Mouse (Mus musculus): ENCODE measurements at regions not wholly inside any gene's neighbourhood (a gene's known extent, or its start where the extent isn't known, plus 50 kb on each side); places are given as distances from the start of the nearest gene placed in this dataset.

DNA sequence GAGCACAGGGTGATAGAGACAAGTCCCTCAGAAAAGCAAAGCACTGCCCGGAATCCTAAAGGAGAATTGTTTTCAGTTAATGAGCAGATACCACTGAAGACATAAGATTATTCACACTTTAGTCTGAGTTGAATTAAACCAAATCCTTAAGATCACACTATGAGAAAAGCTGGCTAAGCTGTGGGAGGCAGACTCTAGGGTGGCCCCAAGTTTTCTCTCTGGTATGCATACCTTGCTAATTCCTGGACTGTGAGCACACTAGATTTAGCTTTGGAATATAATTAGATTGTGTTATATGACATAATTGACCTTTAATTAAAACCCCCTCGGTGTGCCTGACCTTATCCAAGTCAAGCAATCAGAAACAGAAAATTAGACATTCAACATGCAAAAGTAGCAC lies 247.3 kb downstream of the Akain1 start:
- no peak overlapping the region for H3K4me3 ChIP-seq
- no peak overlapping the region for H3K27ac ChIP-seq
- TF ChIP-seq CTCF (conservative IDR thresholded peaks at IDR 0.05): no peak
- no peak for DNase-seq (ENCODE audit: low spot score in 2 of 2)

DNA sequence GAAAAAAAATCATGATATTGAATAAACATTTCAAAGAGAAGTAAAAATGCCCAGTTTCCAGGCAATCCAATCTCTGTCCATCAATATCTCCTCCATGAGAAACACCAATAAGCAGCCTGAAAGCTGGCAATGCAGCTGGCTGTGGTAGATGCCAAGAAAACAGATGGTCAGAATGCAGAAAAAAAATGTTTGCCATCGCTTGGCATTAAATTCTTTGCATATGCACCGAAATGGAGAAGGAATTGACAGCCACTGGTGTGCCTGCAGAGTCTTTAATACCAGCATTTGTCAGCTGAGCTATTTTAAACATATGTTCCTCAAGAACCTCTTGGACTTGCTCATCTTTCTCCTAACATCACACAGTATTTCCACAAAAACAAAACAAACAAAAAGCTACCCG lies 256.2 kb downstream of the Akain1 start:
- Histone ChIP-seq H3K27ac (peak overlapping the region; percentile 43; the same call in 1 of the 2 replicates), H3K4me3 (no peak overlapping the region)
- TF ChIP-seq CTCF (conservative IDR thresholded peaks at IDR 0.05): no peak
- peak; percentile 60 to 82 for DNase-seq (ENCODE audit: low spot score in 2 of 2)

DNA sequence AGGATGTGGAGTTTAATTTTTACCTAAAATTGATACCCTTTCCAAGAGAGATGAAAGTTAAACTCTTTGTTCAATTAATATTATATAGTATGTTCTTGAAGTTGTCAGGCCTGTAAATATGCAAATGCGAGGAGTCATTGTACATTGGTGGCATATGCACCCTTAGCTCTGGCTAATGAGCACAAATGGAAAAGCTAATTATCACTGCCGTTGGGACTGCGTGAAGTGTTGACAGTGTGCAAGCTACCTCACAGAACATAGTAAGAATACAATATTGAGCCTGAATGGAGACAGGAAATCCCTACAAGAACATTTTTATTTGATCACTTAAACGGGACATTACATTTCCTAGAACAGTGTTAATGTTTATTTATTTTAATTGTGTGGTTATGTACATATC lies 241.5 kb upstream of the Dlgap1 start:
- Histone ChIP-seq H3K27ac (no peak overlapping the region), H3K4me3 (no peak overlapping the region)
- TF ChIP-seq CTCF (conservative IDR thresholded peaks at IDR 0.05): no peak
- DNase-seq (ENCODE audit: low spot score in 2 of 2): no peak

DNA sequence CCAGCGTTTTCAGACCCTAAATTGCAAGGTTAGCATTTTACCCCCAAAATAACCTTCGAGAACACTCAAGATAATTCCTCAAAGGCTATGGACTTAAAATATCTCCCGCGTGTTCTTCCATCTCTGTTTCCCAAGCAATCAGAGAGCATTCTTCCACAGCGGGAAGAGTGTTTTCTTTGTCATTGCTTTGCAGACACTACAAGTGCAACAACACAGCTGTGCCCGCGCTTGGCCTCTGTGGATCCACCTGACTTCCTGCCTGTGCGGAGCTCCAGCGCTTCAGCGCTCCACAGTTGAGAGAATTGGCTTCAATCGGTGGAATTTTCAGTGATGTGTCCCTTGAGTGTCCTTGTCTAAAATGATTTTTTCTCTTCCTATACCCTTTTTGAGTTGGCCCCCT lies 235.9 kb upstream of the Dlgap1 start:
- no peak for TF ChIP-seq CTCF (conservative IDR thresholded peaks at IDR 0.05)
- Histone ChIP-seq H3K27ac (no peak overlapping the region), H3K4me3 (no peak overlapping the region)
- peak in 1 of 2 experiments; percentile 4 for DNase-seq (ENCODE audit: low spot score in 2 of 2)

DNA sequence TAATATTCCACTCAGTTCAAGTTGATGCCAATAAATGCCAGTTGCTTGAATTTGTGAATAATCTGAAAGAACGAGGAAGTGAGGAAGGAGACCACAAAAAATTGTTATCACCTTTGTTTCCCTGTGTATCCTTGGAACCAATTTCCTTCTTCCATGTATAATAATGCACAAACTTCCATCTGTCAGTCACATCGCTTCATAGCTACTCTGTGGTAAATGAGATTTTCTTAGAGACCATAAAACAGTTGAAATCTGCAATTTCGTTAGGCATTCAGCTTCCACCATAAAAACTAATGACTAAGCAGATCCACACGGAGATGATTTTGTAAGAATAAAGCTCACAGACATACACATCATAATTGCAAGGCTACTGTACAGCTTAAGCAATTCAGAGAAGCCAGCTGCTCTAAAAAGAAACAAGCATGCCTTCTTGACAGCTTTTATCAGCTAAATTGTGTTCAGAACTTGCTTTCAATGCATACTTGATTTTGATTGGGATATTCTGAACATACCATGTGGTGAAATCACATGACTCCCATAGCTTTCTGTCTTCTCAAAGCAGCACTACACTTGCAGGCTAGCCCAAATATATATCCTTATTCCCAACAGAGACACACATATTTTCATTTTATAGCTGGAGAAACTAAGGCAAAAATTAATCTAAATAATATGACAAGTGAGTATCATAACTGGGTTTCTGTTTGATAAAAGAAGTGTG lies 232.3 kb upstream of the Dlgap1 start:
- no peak overlapping the region for H3K4me3 ChIP-seq
- TF ChIP-seq CTCF (conservative IDR thresholded peaks at IDR 0.05): no peak
- H3K27ac ChIP-seq: peak overlapping the region; percentile 25; the same call in 1 of the 2 replicates
- peak in 1 of 2 experiments; percentile 32 for DNase-seq (ENCODE audit: low spot score in 2 of 2)

DNA sequence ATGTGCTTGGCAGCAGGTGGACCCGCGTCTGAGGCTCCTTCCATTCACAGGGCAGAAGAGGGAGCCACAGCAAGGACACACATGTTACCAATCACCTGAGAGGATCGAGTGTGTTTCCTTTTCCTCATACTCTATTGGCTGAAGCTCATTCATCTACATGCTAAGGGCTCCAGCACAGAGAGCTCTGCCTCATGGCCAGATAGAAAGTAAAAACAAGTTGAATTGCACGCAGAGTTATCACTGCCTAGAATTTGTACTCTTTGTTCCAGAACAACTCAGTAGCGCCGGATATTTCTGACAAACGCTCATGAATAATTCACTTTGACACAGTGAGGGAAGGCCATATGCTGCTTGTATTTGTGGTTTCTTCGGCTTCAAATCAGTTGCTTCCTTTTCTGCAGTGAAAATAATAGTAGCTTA lies 199.9 kb upstream of the Dlgap1 start:
- TF ChIP-seq CTCF (conservative IDR thresholded peaks at IDR 0.05): no peak

DNA sequence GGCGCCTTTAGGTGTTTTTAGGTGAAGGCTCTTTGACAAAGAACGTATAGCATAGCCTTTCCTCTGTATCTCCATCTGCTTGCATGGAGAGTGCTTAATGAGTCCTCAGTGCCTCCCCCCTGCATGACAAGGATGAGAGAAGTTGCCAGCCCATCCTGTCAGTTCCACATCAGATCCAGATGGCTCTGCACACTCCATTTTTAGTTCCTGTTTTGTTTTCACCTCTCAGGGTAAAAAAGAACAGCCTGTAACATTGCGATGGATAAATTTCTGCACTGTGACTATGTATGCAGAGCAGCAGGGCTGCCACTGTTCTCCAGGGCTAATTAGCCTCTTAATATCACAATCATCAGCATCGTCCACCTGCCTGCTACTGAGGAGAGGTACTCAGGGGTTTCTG lies 198.8 kb upstream of the Dlgap1 start:
- peak; percentile 70 to 86 for DNase-seq (ENCODE audit: low spot score in 2 of 2)
- H3K4me3 ChIP-seq: no peak overlapping the region
- TF ChIP-seq CTCF (conservative IDR thresholded peaks at IDR 0.05): no peak
- H3K27ac ChIP-seq: peak overlapping the region; percentile 87

More for the DNA sequence above, 199.9 kb upstream of the Dlgap1 start:
- peak; percentile 53 to 88 for DNase-seq (ENCODE audit: low spot score in 2 of 2)
- H3K4me3 ChIP-seq: no peak overlapping the region
- peak overlapping the region; percentile 87 for H3K27ac ChIP-seq

DNA sequence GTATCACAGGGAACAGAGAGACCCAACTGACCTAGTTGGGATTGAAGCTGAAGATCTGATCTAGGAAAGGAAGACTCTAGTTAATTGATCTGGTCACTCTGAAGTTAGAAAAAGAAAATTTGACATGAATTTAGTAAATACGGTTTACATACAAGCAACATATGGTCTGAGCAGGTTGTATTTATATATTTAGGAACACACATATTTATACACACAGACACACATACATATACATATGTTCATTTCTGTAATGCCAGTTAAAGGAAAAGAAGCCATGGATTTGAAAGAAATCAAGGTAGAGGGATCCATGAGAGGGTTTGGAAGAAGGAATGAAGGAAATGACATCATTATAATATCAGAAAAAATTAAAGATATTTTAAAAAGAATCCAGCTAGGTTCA lies 187.7 kb upstream of the Dlgap1 start:
- no peak overlapping the region for H3K27ac ChIP-seq
- no peak overlapping the region for H3K4me3 ChIP-seq
- TF ChIP-seq CTCF (conservative IDR thresholded peaks at IDR 0.05): no peak
- no peak for DNase-seq (ENCODE audit: low spot score in 2 of 2)

DNA sequence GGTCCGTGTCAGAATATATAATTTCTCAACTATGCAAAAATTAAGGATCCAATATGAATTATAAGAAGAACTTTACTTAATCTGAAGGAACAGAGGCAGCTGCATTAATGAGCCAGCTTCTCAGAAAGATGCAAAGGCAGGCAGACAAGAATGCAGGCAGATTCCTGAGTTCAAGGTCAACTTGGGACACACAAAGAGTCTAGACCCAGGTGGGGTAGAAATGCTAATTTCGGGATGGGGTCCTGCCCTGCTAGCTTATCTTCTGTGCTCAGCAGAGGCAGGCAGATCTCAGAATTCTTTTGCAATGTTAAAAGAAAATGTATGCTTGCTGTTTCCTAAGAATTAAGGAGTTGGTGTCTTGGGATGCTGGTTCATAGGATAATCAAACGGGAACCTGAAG lies 181.9 kb upstream of the Dlgap1 start:
- no peak for DNase-seq (ENCODE audit: low spot score in 2 of 2)
- Histone ChIP-seq H3K4me3 (no peak overlapping the region), H3K27ac (no peak overlapping the region)
- TF ChIP-seq CTCF (conservative IDR thresholded peaks at IDR 0.05): no peak

DNA sequence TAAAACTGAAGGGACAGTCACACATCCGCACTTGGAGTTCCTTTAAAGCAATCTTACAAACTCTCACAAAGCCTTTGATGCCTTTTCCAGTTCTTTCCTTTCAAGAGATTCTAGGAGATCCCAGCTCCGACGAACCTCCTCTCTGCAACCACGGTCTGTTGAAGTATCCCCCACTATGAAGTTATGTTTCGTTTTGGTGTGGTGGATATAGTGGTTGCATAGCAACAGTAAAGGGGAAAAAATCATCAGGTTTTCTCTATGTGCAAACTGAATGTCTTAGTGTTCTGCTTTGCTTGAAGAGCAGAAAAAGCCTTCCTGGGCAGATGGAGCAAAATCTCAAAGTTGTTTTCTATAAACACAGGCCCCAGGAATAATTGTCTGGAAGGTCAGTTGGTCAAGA lies 147.4 kb upstream of the Dlgap1 start:
- no peak for DNase-seq (ENCODE audit: low spot score in 2 of 2)
- H3K4me3 ChIP-seq: peak overlapping the region; percentile 29; the same call in 1 of the 2 replicates
- TF ChIP-seq CTCF (conservative IDR thresholded peaks at IDR 0.05): no peak
- peak overlapping the region; percentile 63 for H3K27ac ChIP-seq

DNA sequence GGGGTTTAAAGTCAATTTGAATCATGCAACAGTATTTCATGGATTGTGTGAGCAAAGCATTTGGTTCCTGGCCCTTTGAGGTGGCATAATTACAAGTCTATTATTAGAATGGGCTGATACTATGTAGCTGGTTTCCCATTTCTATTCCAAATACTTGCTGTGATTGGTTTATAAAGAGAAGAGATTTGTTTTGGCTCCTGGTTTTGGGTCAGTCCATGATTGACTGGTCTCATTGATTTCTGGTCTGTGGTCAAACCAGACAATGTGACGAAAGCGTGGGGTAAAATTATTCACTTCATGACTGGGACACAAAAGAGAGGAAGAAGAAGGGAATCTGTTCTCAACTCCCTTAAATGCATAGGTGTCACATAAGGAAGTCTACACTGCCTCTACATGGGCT lies 147.0 kb upstream of the Dlgap1 start:
- H3K4me3 ChIP-seq: peak overlapping the region; percentile 29; the same call in 1 of the 2 replicates
- TF ChIP-seq CTCF (conservative IDR thresholded peaks at IDR 0.05): no peak
- H3K27ac ChIP-seq: peak overlapping the region; percentile 63
- DNase-seq (ENCODE audit: low spot score in 2 of 2): no peak

DNA sequence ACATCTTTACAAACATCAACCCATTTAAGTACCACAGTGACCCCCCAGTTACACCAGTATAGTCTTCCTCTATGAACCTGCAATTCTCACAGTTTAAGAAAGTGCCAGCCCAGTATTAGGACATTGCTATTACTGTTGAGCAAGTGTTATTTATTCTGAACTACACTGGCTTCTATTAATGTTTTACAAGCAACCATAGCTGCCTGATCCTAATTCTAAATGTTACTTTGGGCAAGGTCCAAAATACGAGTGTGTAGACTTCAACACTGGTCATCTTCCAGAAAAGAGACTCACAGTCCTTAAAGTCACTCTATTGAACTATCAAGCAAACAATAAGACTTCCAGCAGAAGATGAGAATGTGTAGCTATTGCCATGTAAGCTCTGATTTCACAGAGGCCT lies 146.0 kb upstream of the Dlgap1 start:
- Histone ChIP-seq H3K27ac (no peak overlapping the region), H3K4me3 (no peak overlapping the region)
- TF ChIP-seq CTCF (conservative IDR thresholded peaks at IDR 0.05): no peak
- DNase-seq (ENCODE audit: low spot score in 2 of 2): no peak

DNA sequence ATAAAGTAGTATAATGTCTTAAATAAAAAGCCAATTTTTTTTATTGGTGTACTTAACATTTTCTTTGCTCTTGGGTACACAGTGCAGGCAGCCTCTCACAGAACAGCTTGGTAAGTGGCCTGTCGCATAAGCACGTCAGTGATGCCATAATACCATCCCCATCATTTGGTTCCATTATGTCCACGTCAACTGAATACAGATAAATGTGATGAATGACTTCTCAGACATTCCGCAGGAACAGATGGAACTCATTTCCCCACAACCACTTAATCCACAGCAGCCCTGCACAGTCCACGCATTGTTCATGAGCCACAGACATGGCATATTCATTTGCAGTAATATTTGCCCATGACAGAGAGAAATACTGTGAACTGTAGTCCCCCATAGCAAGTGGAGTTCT lies 127.6 kb upstream of the Dlgap1 start:
- no peak for DNase-seq (ENCODE audit: low spot score in 2 of 2)
- H3K4me3 ChIP-seq: no peak overlapping the region
- no peak for TF ChIP-seq CTCF (conservative IDR thresholded peaks at IDR 0.05)
- no peak overlapping the region for H3K27ac ChIP-seq

DNA sequence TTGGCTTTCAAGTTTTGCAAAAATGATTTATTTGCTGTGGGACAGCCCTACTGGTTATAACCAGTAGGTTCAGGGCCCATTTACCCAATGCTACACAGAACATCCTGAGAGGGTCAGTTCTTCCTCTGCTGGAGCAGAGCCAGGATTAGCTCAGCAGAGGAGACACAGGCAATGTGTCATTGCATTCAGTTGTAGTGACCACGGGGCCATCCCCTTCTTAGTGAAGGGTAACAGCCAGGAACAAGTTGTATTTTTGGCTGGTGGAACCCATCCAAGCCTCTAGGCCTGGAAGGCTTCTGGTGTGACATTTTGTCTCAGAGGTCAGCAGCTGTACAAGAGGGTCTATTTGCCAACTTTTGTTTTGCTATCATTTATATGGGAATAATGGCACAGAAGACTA lies 120.6 kb upstream of the Dlgap1 start:
- DNase-seq (ENCODE audit: low spot score in 2 of 2): no peak
- no peak overlapping the region for H3K4me3 ChIP-seq
- TF ChIP-seq CTCF (conservative IDR thresholded peaks at IDR 0.05): no peak
- no peak overlapping the region for H3K27ac ChIP-seq

All from layer of hippocampus, adult 2 months (tissue).